Mouse (Mus musculus) neural tube, embryonic 11.5 days (tissue): ENCODE data around the gene Ddah2. TPM values are rescaled to one million over a fixed set of nuclear protein-coding genes. Genes with fewer than 3 reads are reported as not detected.

ENCODE experiments used
- ATAC-seq: fragments of 200-750 bp; cut with Nextera tagmentation; 2 replicates; pipeline ENCODE4 v1.8.0; 2017; ENCODE audit warnings: moderate number of reproducible peaks, mild to moderate bottlenecking, moderate TSS enrichment, moderate library complexity; ENCODE audit not compliant: insufficient read depth, low FRiP score, low TSS enrichment
- DNase-seq: peaks from one replicate; pipeline ENCODE4 v3.0.0-alpha.2; 2015; ENCODE audit warnings: low spot score
- H3K27ac ChIP-seq: fragments of 300-500 bp; sonication (generic); 2 replicates; pipeline ENCODE4 v1.5.1; 2014; ENCODE audit warnings: low read depth, mild to moderate bottlenecking, low read length
- H3K27me3 ChIP-seq: fragments of 300-500 bp; sonication (generic); 2 replicates; pipeline ENCODE4 v1.6.1; 2014; ENCODE audit warnings: mild to moderate bottlenecking, low read length, mixed read lengths; ENCODE audit not compliant: control insufficient read depth, insufficient read depth
- H3K36me3 ChIP-seq: fragments of 300-500 bp; sonication (generic); 2 replicates; pipeline ENCODE4 v1.6.1; 2014; ENCODE audit warnings: mild to moderate bottlenecking, low read length, moderate library complexity, mixed read lengths; ENCODE audit not compliant: control insufficient read depth, insufficient read depth
- H3K4me1 ChIP-seq: fragments of 300-500 bp; sonication (generic); 2 replicates; pipeline ENCODE4 v1.6.1; 2014; ENCODE audit warnings: low read length, mixed read lengths; ENCODE audit not compliant: control insufficient read depth, insufficient read depth
- H3K4me2 ChIP-seq: fragments of 300-500 bp; sonication (generic); 2 replicates; pipeline ENCODE4 v1.6.1; 2014; ENCODE audit warnings: low read depth, mild to moderate bottlenecking, moderate library complexity
- H3K4me3 ChIP-seq: fragments of 300-500 bp; sonication (generic); 2 replicates; pipeline ENCODE4 v1.5.1; 2014; ENCODE audit warnings: low read depth, low read length
- H3K9ac ChIP-seq: fragments of 300-500 bp; sonication (generic); 2 replicates; pipeline ENCODE4 v1.6.1; 2014; ENCODE audit warnings: mild to moderate bottlenecking, low read length
- H3K9me3 ChIP-seq: fragments of 300-500 bp; sonication (generic); 2 replicates; pipeline ENCODE4 v1.6.1; 2016; ENCODE audit warnings: low read length; ENCODE audit not compliant: control insufficient read depth
- WGBS: fragments of 180-500 bp; shearing (Covaris S2); extraction: QIAGEN DNeasy Blood & Tissue Kit; methylation state at CpG from one replicate; pipeline ENCODE4 v1.1.7; 2014; 5-methylcytosine and 5-hydroxymethylcytosine counted together
- polyA plus RNA-seq: library from polyadenylated mRNA; unstranded; fragments of >200 nt; fragmentation: Nextera tagmentation; extraction: Ambion mirVana; gene quantifications from 2 replicates; pipeline ENCODE4 v1.2.1, GENCODE M21; 2014

Gene Ddah2
- polyA plus RNA-seq, 1 experiment from 2014 or later, result 659 TPM

GRCm38 (mm10) chr17:35024261-35024660 lies 34.6 kb upstream of the Ddah2 start:
- H3K9ac ChIP-seq, result no peak overlapping the region
- H3K4me1 ChIP-seq, result 0 out of 2 replicates have a peak, but pooled peaks cover 2% of the 10 kb centered on the region
- ATAC-seq (no peak), DNase-seq (no peak)
- H3K4me3 ChIP-seq, result no peak overlapping the region
- 84% methylated on average over 13 of the region's 13 CpGs for whole genome bisulfite sequencing
- H3K9me3 ChIP-seq, result no peaks in the 10 kb centered on the region
- H3K27ac ChIP-seq, result no peak overlapping the region
- no peaks in the 10 kb centered on the region for H3K27me3 ChIP-seq
- no peak overlapping the region for H3K4me2 ChIP-seq
- H3K36me3 ChIP-seq, result no peaks in the 10 kb centered on the region

DNA sequence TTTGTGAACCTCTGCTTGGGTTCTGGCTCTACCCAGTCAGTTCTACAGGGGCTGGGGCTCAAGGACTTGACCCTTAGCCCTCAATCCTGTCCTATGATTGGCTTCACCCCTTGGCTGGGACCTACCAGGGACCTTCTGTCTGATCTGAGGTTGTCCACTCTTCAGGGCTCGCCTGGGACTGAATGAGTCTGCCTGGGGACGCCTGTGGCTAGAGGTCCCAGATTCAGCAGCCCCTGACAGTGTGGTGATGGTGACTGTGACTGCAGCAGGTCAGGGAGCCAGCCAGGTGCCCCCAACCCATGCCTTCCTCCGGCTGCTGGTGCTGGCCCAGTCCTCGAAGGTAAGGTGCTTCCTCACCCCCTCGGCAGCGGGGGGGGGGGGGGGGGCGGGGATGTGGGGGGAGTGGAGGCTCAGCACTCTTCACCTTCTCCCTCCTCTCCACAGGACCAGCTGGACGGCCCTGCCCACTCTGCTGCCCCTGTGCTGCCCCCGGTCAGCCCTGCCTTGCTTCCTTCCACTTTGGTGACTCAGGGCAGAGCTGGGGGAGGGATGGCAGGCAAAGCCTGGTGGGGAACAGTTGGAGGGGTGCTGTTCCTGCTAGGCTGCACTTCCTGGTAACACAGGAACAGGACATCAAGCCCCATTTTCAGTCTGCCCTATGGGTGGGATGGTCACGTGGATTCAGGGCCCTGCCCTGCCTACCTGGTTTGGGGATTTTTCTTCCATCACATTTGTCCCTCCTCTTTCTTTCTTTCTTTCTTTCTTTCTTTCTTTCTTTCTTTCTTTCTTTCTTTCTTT lies 33.9 kb upstream of the Ddah2 start:
- H3K9ac ChIP-seq, result no peak overlapping the region
- H3K27ac ChIP-seq, result no peak overlapping the region
- H3K4me1 ChIP-seq, result peaks cover 2% of the 10 kb centered on the region; the same call in 1 of the 2 replicates
- H3K36me3 ChIP-seq, result no peaks in the 10 kb centered on the region
- H3K27me3 ChIP-seq, result no peaks in the 10 kb centered on the region
- H3K9me3 ChIP-seq, result no peaks in the 10 kb centered on the region
- no peak overlapping the region for H3K4me2 ChIP-seq
- 66% methylated on average over 6 of the region's 10 CpGs for WGBS
- DNase-seq (no peak), ATAC-seq (no peak)
- H3K4me3 ChIP-seq, result no peak overlapping the region

GRCm38 (mm10) chr17:35026206-35026605 lies 32.6 kb upstream of the Ddah2 start:
- no peak overlapping the region for H3K4me2 ChIP-seq
- no peak for DNase-seq
- no peak overlapping the region for H3K9ac ChIP-seq
- H3K4me3 ChIP-seq, result no peak overlapping the region
- no peak overlapping the region for H3K27ac ChIP-seq
- 87% methylated on average over 5 of the region's 5 CpGs for WGBS
- H3K4me1 ChIP-seq, result peaks cover 2% of the 10 kb centered on the region; the same call in 1 of the 2 replicates
- no peaks in the 10 kb centered on the region for H3K9me3 ChIP-seq
- H3K36me3 ChIP-seq, result no peaks in the 10 kb centered on the region
- no peak for ATAC-seq
- H3K27me3 ChIP-seq, result no peaks in the 10 kb centered on the region

DNA sequence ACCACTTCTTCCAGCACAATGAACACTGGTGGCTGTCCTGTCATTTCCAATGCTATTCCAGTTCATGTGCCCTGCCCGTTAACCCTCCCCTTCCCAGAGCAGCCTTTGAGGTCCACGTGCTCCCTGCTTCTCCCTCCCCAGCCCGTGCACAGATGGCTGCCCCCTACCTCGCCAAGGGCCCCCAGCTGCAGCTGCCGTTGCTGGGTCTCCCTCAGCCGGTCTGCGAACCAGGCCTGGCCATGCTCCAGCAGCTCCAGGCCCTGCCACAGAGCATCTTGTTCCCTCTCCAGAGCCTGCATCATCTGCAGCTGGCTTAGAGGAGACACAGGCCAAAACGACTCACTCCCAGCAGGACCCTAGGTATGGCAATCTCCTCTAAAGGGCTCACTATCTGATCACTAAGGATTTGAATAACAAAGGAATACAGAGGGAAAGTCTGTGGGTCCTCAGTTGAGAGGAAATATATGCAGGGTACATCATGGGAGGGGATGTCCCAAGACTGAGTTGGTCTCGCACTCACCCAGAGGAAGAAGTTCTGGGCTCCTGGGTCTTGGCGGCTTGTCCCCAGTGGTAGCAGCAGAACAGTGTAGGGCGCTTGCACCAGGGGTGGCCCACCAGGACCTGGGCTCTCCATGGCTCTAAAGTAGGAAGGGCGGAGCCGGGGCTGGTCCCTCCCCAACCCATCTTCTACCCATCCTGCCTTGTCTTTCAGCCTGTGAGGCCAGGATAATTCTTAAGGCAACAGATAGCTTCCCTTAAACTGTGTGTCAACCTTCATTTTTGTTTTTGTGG lies 31.4 kb upstream of the Ddah2 start, which contains the start of gene Sapcd1:
Sapcd1 (minus strand) TSS at position 740 of the 792 bp plus-strand sequence.
- ATAC-seq (peak; percentile 56; the same call in 1 of the 2 replicates), DNase-seq (peak; percentile 41)
- peak within 1 kb of the TSS; percentile 53 for H3K27ac ChIP-seq
- 24% methylated on average over 13 of the region's 13 CpGs for WGBS
- peak within 1 kb of the TSS; percentile 20; the same call in 1 of the 2 replicates for H3K4me2 ChIP-seq
- peak within 1 kb of the TSS; percentile 50 for H3K9ac ChIP-seq
- no peaks in the 10 kb centered on the region for H3K27me3 ChIP-seq
- no peak within 1 kb of the TSS for H3K4me3 ChIP-seq
- no peaks in the 10 kb centered on the region for H3K9me3 ChIP-seq
- H3K4me1 ChIP-seq, result peaks cover 2% of the 10 kb centered on the region; the same call in 1 of the 2 replicates
- no peaks in the 10 kb centered on the region for H3K36me3 ChIP-seq

DNA sequence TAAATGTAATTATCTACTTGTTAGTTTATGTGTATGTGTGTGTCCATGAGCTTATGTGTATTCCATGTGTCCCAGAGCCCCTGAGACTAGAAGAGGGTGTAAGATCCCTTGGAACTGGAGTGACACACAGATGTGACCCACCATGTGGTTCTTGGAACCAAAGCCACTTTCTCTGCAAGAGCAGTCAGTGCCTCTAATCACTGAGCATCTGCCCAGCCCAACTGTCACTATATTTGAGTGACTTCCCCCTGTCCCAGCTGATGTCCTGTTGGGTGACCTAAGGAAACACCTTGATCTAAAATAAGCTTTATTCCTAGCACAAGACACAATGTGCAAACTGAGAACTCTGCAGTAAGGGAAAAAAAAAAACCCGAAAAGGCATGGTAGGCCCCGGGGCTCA lies 30.5 kb upstream of the Ddah2 start:
- 90% methylated on average over 2 of the region's 2 CpGs for WGBS
- peaks cover 2% of the 10 kb centered on the region; the same call in 1 of the 2 replicates for H3K4me1 ChIP-seq
- no peak for ATAC-seq

DNA sequence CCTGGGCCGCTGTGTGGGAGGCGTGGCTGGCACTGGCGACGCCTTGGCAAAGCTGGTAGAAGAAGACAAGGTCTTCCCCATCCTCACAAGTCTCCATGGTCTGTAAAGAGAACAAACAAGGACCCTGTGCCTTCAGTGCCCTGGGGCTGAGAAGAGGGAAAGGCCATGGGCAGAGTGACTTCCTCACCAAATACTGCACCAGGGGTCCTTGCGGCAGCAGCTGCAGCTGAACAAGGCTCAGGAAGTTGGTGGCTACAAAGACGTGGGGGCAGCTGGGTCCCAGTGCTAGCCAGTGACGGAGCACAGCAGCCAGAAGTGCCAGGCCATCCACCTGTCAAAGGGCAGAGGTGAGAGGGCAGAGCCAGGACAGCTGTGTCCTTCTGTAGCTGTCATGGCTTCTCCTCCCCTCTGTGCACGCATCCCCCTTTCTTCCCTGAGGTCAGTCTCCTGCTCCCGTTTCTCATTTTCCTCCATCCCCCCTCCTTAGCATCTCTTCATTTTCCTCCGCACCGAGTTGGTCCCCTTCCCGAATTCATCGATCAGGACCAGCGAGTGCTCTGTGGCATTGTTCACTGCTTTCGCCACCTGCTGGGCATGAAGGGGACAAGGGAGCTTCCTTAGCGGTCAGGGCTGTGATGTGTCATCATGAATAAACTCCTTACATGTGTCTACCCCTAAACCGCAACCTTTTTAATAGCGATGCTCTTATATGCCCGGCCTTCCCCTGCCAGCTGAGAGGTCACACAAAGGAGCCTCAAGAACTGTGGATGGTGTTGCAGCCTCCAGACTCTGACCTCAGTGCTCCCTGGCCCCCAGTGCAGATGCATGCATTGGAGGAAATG lies 28.9 kb upstream of the Ddah2 start:
- Histone ChIP-seq H3K36me3 (no peaks in the 10 kb centered on the region), H3K4me1 (peaks cover 2% of the 10 kb centered on the region; the same call in 1 of the 2 replicates), H3K4me2 (peak overlapping the region; percentile 26), H3K4me3 (peak overlapping the region; percentile 8; the same call in 1 of the 2 replicates), H3K27me3 (no peaks in the 10 kb centered on the region), H3K27ac (no peak overlapping the region), H3K9me3 (no peaks in the 10 kb centered on the region), H3K9ac (peak overlapping the region; percentile 7)
- DNase-seq (peak; percentile 52), ATAC-seq (no peak)
- WGBS, result 31% methylated on average over 19 of the region's 19 CpGs

More for the DNA sequence above, 30.5 kb upstream of the Ddah2 start:
- Histone ChIP-seq H3K9me3 (no peaks in the 10 kb centered on the region), H3K27ac (no peak overlapping the region), H3K4me2 (no peak overlapping the region), H3K4me3 (no peak overlapping the region), H3K9ac (no peak overlapping the region), H3K27me3 (no peaks in the 10 kb centered on the region), H3K36me3 (no peaks in the 10 kb centered on the region)
- no peak for DNase-seq

DNA sequence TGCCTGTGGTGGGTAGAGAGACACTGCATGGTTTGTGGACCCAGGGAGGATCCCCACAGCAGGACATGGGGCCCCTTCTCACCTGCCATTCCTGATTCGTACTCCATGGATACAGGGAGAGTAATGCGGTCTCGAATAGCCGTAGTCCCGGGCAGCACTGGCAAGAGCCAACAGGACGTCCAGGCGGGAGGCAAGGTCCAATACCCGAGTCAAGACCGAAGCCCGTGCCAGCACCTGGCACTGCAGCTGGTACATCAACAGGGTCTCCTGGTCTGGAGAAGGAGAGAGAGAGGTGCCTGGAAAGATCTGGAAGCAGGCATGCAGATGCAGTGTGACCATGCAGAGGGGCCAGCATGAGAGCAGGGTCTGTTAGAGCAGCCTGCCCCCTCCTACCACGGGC lies 27.6 kb upstream of the Ddah2 start:
- Histone ChIP-seq H3K27ac (no peak overlapping the region), H3K4me1 (peaks cover 2% of the 10 kb centered on the region; the same call in 1 of the 2 replicates)
- no peak for DNase-seq

DNA sequence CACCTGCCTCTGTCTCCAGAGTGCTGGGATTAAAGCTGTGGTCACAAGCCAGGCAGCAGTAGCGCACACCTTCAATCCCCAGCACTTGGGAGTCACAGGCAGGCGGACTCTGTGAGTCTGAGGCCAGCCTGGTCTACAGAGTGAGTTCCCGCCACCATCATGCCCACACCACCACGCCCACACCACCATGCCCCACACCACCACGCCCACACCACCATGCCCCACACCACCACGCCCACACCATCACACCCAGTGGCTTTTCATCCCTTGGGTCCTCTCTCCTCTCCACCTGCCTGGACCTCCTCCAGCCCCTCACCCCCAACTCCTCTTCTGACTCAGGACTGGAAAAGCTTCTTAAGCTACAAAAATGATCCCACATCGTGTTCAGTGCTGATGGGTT lies 27.0 kb upstream of the Ddah2 start:
- WGBS, result 84% methylated on average over 7 of the region's 7 CpGs

More for the DNA sequence above, 27.6 kb upstream of the Ddah2 start:
- no peaks in the 10 kb centered on the region for H3K36me3 ChIP-seq
- no peak for ATAC-seq
- H3K9me3 ChIP-seq, result no peaks in the 10 kb centered on the region
- no peaks in the 10 kb centered on the region for H3K27me3 ChIP-seq
- no peak overlapping the region for H3K4me2 ChIP-seq
- WGBS, result 87% methylated on average over 11 of the region's 11 CpGs
- no peak overlapping the region for H3K9ac ChIP-seq
- H3K4me3 ChIP-seq, result no peak overlapping the region

More for the DNA sequence above, 27.0 kb upstream of the Ddah2 start:
- H3K36me3 ChIP-seq, result no peaks in the 10 kb centered on the region
- no peaks in the 10 kb centered on the region for H3K9me3 ChIP-seq
- H3K4me2 ChIP-seq, result no peak overlapping the region
- peaks cover 2% of the 10 kb centered on the region; the same call in 1 of the 2 replicates for H3K4me1 ChIP-seq
- ATAC-seq (no peak), DNase-seq (no peak)
- no peak overlapping the region for H3K9ac ChIP-seq
- no peaks in the 10 kb centered on the region for H3K27me3 ChIP-seq
- H3K4me3 ChIP-seq, result no peak overlapping the region
- H3K27ac ChIP-seq, result no peak overlapping the region
